Mouse (Mus musculus) large intestine, adult 2 months (tissue): Measurements from ENCODE around the gene Dmrt2. TPM values are rescaled to one million over a fixed set of nuclear protein-coding genes. Genes with fewer than 3 reads are reported as not detected.

Experiments used
- DNase-seq: peaks from one replicate; pipeline ENCODE4 v3.0.0-alpha.2; 2012; ENCODE audit warnings: low read depth, low spot score
- WGBS: fragments of 180-500 bp; shearing (Covaris S2); methylation state at CpG from one replicate; pipeline ENCODE4 v1.1.7; 2018; 5-methylcytosine and 5-hydroxymethylcytosine counted together
- polyA plus RNA-seq: library from polyadenylated mRNA; depleted of rRNA; stranded (reverse); fragments of >200 nt; gene quantifications from 2 replicates; pipeline ENCODE4 v1.2.3, GENCODE M21; 2012; rRNA removed

The Dmrt2 gene
- 0.32 and 0.42 TPM in 2 replicates for polyA plus RNA-seq

- 2% methylated on average over 44 of the region's 44 CpGs for WGBS
- DNase-seq = no peak
These were observed at the start of gene Dmrt2 for GRCm38 (mm10) chr19:25672101-25672950. Dmrt2 (plus strand) TSS chr19:25672411.

GRCm38 (mm10) chr19:25628490-25628889, 43.7 kb upstream of the Dmrt2 start:
- DNase-seq = peak; percentile 27
- WGBS = 13% methylated on average over 9 of the region's 9 CpGs

- 58% methylated on average over 5 of the region's 5 CpGs for WGBS
- no peak for DNase-seq
These were observed 37.1 kb upstream of the Dmrt2 start for GRCm38 (mm10) chr19:25635119-25635518.

GRCm38 (mm10) chr19:25635622-25636244, 36.5 kb upstream of the Dmrt2 start:
- WGBS = 15% methylated on average over 22 of the region's 22 CpGs
- DNase-seq = peak; percentile 10

- WGBS = 68% methylated on average over 11 of the region's 11 CpGs
- DNase-seq = no peak
These were observed 33.3 kb upstream of the Dmrt2 start for GRCm38 (mm10) chr19:25638766-25639361.

- 80% methylated on average over 6 of the region's 6 CpGs for WGBS
- no peak for DNase-seq
These were observed 30.4 kb upstream of the Dmrt2 start for GRCm38 (mm10) chr19:25641786-25642185.

GRCm38 (mm10) chr19:25647136-25647535, 25.1 kb upstream of the Dmrt2 start:
- WGBS = 46% methylated on average over 3 of the region's 3 CpGs

GRCm38 (mm10) chr19:25648701-25649100, 23.5 kb upstream of the Dmrt2 start:
- DNase-seq = no peak
- 63% methylated on average over 4 of the region's 4 CpGs for WGBS

More at GRCm38 (mm10) chr19:25647136-25647535, 25.1 kb upstream of the Dmrt2 start:
- DNase-seq = no peak

- WGBS = 42% methylated on average over 10 of the region's 10 CpGs
- no peak for DNase-seq
These were observed 21.7 kb upstream of the Dmrt2 start for GRCm38 (mm10) chr19:25650474-25650873.

- 61% methylated on average over 5 of the region's 5 CpGs for WGBS
- no peak for DNase-seq
These were observed 19.7 kb upstream of the Dmrt2 start for GRCm38 (mm10) chr19:25652560-25652959.

- DNase-seq = no peak
- 55% methylated on average over 12 of the region's 12 CpGs for WGBS
These were observed 18.0 kb upstream of the Dmrt2 start for GRCm38 (mm10) chr19:25654034-25654749.

- 7% methylated on average over 31 of the region's 31 CpGs for WGBS
- no peak for DNase-seq
These were observed 6.5 kb upstream of the Dmrt2 start for GRCm38 (mm10) chr19:25665486-25666339.

GRCm38 (mm10) chr19:25667836-25668235, 4.4 kb upstream of the Dmrt2 start:
- DNase-seq = no peak
- 12% methylated on average over 4 of the region's 4 CpGs for WGBS

GRCm38 (mm10) chr19:25669593-25670248, 2.5 kb upstream of the Dmrt2 start:
- DNase-seq = no peak
- 5% methylated on average over 3 of the region's 3 CpGs for WGBS

GRCm38 (mm10) chr19:25670571-25671285, 1.5 kb upstream of the Dmrt2 start:
- 7% methylated on average over 17 of the region's 17 CpGs for WGBS
- DNase-seq = no peak

GRCm38 (mm10) chr19:25671681-25672080, 530 bp upstream of the Dmrt2 start:
- DNase-seq = no peak
- 4% methylated on average over 14 of the region's 14 CpGs for WGBS

- WGBS = 4% methylated on average over 66 of the region's 66 CpGs
- DNase-seq = no peak
These were observed 1.2 kb downstream of the Dmrt2 start for GRCm38 (mm10) chr19:25673224-25674055.
